Mouse (Mus musculus) left cerebral cortex, postnatal 4 days (tissue): ENCODE results near the gene Nfu1. TPM values are rescaled to one million over a fixed set of nuclear protein-coding genes. Genes with fewer than 3 reads are reported as not detected.

Source experiments
- DNase-seq: peaks from one replicate; pipeline ENCODE4 v3.0.0-alpha.2; 2022
- intact Hi-C: fragments of 180-260 bp; cut with DNase I; formaldehyde crosslinking; loops from one replicate; pipeline ENCODE4 v1.15.1; 2025
- total RNA-seq, 2 experiments: library from RNA; stranded (reverse); gene quantifications; 2 replicates each; pipeline ENCODE4 v1.2.3; 2021

Gene Nfu1
- total RNA-seq: 10 to 100 TPM; 61.7 to 61.8 TPM

DNA sequence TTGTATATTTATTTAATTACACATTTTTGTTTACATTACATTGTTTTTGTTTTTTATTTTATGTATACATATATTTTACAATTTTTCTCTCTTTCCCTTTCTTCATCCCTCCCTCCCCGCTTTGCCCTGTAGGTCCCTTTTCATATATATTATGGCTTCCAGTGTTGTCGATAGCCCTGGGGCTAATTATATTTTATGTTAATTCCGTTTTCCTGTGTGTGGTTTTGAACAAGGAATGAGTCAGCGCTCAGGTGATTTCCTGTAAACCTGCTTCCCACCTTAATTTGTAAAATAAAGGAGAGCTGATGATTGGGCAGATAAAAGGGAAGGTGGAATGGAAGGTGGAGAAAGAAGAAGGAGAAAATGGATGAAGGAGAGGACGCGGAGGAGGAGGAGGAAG, at the start of gene Nfu1:
Nfu1 (plus strand) TSS at position 350 of the 400 bp plus-strand sequence.
- intact Hi-C loops: no loop called here
- DNase-seq: no peak

DNA sequence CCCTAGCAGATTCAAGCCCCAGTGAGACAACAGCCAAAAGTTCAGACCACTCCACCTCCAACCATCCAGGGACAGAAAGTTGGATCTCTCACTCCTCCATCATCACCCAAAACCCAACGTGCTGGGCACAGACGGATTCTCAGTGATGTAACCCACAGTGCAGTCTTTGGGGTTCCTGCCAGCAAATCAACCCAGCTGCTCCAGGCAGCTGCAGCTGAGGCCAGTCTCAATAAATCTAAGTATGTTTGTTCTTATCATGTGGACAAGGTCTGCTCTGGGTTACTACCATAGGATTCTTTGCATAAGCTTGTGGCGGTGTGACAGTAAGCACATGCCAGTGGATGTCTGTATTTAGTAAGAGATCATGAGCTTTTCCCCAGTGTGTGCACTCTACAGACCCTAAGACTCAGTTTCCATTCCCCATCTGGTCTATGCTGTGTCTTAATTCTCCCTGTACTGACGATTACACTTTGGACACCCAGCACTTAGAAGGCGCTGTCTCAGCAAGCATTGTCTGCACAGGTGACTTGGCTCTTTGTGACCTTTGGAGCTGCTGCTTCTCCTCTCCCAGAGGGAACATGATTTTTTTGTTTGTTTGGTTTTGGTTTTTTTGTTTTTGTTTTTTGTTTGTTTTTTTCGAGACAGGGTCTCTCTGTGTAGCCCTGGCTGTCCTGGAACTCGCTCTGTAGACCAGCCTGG, 44.9 kb upstream of the Nfu1 start:
- intact Hi-C loops: no loop called here
- DNase-seq: no peak

DNA sequence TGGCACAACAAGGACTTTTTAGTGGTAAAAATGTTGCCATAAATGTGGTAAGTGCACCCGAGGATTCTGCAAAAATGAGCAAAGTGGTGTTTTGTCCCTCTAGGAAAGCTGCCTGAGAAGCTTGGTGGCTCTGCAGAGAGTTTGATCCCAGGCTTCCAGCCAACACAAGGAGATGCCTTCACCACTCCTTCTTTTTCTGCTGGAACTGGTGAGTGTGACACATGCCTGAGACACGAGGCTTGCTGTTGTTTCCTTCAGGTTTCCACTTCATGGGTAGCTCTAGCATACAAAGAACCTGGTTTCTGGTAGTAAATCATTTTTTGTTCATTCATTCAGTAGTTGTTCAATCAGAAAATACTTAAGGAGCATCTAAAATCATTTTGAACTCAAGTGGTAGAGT, 41.9 kb upstream of the Nfu1 start:
- no peak for DNase-seq
- intact Hi-C loops: no loop called here

DNA sequence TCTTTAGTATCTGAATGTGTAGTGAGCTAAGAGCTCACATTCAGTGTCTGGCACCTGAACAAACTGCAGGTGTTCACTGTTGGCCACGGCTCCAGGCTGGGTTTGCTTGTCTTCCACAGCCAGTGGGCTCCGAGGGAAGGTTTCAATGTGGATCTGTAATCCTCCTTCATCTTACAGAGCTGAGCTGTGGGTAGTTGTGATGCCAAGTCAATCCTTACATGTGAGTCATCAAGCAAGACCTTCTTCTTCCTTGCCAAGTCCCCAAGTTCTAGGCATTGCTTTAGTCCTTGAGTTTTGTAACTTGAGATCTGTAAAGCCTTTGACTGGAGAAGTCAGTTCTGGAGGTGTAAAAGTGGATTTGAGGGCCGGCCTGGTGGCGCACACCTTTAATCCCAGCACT, 35.1 kb upstream of the Nfu1 start:
- intact Hi-C loops: no loop called here
- DNase-seq: no peak

DNA sequence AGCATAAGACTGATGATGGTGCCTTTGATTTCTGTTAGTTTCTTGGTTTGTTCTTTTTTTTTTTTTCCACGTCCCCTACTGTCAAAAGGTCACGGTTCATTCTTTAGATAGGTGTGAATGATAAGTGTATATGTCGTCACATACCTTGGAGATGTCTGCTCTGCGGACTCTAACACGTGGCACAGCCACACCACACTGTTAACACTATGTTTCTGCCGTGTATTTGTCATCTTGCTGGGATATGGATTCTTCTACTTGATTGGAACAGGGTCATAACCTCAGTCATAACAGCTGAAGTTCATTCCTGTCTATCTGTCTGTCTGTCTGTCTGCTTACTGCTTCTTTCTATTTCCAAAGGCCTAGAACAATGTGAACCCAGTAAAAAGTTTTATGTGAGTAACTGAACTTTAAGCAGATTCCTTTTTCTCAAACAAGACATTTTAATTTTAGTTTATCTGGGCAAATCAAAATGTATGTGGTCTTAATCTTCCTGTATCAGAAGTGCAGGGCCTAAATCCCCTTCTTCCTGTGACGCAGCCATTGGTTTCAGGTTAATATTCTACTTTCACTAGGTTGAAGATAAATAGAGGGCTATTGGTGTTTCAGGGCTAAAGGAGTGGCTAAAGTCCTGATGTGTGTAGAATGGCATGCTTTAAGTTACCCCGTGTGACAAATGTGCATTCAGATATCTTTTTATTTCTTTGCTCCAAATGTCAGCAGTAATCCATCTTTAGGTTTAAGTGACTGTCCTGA, 30.7 kb upstream of the Nfu1 start:
- intact Hi-C loops: no loop called here
- DNase-seq: no peak

DNA sequence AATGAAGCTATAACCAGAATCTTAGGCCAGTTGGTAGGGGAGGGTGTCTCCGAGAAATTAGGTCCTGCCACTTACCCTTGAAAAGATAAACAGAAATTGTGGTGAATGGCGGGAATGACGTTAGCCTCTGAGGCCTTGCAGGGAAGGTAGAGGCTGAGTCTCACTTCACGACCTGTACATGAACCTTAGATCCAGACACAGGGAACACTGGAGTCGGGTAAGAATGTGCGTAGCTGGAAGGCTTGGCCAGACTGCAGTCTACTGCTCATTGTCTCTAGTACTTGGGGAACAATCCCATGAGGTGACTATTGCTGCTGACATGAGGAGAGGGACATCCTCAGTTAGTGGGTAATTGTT, 30.1 kb upstream of the Nfu1 start:
- intact Hi-C loops: no loop called here
- no peak for DNase-seq

DNA sequence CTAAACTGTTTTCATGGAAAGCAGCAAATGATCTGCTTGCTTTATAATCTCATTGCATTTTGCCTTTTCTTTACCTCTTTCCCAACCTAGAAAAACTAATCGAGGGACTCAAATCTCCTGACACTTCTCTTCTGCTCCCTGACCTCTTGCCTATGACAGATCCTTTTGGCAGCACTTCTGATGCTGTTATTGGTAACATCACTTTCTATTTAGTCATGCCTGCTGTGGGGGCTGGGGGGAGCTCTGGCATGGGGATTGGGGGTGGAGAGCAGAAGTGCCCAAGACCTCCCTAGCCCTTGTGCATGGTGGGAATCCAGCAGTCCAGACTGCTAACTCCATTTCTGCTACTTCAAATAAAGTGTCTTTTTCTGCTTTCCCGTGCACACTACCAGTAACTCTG, 27.8 kb upstream of the Nfu1 start:
- intact Hi-C loops: no loop called here
- no peak for DNase-seq

DNA sequence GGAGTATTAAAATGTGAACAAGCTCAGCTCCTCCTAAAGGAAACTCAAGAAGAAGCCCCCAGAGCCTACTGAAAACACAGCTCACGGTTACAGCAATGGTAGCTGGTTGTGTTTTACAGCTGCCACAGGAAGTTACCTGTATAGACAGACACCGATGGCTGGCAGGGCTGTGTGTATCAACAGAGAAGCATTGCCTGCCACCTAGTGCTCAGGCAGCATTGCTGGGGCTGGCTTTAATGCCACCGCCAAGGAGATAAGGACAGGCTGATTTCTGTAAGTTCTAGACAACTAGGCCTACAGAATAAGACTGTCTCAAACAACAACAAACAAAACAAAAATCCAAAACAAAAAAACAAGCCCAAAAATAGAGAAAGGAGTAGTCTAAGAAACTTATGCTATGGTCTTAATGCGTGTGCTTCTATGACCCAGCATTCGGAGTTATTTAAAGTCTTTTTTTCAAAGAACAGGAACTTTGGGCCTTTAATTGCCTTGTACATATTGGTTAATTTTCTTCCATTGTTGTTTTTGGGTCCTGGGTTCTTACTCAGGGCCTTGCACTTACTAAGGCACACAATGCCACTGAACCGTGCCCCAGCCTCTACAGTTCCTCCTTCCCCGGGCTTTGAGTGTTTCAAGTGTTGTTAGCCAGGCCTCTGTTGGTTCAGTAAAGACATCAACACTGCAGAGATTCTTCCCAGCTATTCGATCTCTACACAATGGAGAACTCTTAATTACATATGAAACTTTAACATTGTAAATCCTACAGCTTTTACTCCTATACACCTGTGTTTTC, 23.5 kb upstream of the Nfu1 start:
- DNase-seq: no peak
- intact Hi-C loops: no loop called here

DNA sequence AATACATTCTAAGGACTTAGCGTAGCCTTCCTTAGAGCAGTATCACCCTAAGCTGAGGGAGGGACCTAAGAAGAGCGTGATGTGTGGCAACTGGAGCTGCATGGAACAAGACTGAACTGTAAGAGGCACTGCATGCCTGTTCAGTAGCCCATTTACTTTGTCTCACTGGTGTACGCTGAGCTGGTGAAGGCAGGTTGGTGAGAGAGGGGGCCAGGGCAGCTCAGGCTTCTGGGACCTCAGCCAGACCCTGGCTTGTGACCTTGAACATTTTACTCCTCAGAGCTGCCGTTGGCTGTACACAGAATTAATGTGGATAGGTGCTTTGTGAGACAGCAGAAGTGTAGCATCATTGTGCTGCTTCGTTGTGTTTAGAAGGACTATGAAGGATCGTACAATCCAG, 19.5 kb upstream of the Nfu1 start:
- peak; percentile 22 for DNase-seq
- intact Hi-C loops: no loop called here

DNA sequence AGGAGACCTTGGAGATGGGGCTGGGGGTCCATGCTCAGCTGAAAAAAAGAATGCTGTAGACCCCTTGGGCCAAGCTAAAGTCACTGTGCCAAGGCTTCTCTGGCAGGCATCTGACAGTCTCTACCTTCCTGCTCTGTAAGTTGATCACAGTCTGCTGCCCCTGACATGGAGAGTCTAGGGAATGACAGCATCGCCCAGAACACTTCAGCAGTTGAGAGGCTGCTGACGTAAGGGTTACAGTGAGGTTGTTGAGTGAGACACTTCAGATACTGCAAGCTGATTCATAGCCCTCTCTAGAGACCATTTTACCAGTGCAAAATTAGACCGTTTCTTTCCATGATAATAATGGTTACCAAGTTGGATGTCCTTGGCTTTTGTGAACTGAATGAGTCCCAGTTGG, 18.0 kb upstream of the Nfu1 start:
- no peak for DNase-seq
- intact Hi-C loops: loop anchor here (10.0 kb wide), 1 partner anchor 146 kb away; the partner anchor contains the start of gene Aak1

DNA sequence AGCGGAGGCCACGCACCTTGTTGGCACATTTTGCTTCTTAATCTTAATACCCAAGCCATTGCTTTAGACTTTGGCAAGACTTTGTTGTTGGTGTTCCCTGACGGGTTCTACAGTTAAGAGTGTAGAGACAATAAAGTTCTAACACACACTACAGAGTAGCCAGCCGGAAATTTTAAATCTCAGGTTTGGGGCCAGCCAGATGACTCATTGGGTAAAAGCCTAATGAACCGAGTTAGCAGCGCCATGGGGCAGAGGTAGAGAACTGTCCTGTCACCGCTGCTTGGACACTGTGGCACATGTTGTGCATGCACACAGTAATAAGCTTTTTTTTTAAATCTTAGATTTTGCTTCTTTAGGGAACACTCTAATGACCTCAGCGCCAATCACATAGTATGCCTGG, 16.7 kb upstream of the Nfu1 start:
- intact Hi-C loops: loop anchor here (10.0 kb wide), 1 partner anchor 148 kb away; the partner anchor contains the start of gene Aak1

DNA sequence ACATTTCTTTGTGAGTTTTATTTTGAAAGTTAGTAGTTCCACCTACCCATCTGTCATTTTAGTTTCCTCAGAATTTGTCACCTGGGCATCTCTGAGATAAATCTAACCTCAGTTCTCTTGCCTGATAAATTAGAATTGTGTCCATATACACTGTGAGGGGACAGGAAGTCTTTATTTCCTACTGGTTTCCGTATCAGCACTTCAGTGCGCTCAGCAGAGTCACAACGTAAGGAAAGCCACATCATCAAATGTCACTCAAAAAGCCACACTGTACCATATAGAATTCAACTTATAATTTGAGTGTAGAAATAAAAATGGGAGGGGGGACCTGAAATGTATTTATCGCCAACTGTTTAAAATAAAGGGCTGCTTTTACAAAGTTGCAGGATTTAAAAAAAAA, 14.8 kb upstream of the Nfu1 start:
- DNase-seq: no peak
- intact Hi-C loops: loop anchor here (10.0 kb wide), 1 partner anchor 149 kb away; the partner anchor contains the start of gene Aak1

More for the DNA sequence above, 16.7 kb upstream of the Nfu1 start:
- DNase-seq: no peak

DNA sequence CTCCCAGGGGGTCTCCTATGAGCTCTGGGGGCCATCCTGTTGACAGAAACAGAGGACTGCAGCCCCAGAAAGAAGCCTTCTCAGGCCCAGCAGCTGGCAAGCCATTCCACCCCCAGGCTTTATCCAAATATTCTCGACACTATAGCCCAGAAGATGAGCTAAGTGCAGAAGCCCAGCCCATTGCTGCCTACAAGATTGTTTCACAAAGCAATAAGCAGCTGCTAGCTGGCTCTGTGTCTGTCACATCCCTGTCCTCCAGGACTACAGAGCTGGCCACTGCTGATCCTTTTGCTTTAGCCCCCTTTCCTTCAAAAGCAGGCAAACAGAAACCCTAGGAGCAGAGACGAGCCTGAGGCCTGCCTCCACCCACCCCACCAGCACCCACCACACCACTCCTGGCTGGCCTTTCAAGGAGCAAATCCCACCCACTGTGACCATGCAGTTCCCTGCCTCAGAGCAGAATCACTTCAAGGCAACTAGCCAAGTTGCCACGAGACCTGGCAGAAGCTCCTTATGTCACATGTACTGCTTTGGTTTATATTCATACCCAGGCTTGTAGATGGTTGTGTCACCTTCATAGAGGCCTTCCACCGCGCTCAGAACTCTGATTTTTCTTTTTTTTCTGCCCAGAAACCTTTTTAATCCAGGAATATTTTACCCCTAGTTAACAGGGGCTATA, 12.3 kb upstream of the Nfu1 start:
- intact Hi-C loops: loop anchor here (10.0 kb wide), 1 partner anchor 152 kb away; the partner anchor contains the start of gene Aak1
- peak; percentile 83 for DNase-seq

DNA sequence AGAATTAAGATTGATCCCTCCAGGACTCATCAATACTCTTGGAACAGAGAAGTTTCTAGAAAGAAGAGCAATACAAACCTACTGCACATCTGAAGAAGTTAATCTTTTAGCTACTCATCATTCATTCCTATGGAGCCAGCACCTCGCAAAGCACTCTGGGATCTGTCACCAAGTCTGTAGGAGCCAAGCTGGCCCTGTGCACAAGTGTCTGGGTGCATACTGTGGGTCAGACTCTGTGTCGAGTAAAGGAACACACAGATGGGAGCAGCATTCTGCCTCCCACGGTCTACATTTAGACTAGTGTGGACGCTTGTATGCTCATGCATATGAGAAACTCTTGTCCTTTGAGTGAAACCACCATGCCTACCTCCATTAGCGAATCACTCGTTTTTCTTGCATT, 11.7 kb upstream of the Nfu1 start:
- intact Hi-C loops: loop anchor here (10.0 kb wide), 1 partner anchor 153 kb away; the partner anchor contains the start of gene Aak1
- no peak for DNase-seq

DNA sequence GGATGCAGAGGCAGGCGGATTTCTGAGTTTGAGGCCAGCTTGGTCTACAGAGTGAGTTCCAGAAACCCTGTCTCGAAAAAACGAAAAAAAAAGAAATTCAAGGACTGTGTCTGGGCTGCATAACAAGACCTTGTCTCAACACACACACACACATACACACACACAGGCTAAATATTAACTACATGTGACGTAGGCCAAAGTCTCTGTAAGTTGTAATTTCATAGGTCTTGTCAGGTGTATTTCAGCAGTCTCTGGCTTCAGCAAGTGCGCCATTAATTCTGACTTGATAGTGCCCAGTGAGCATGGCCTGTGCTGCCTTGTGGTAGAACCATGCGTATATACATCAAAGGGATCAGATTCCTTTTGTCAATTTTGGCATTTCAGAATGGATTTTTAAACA, 7.0 kb upstream of the Nfu1 start:
- DNase-seq: no peak
- intact Hi-C loops: loop anchor here (5.0 kb wide), 1 partner anchor 255 kb away; no protein-coding TSS in a partner anchor

DNA sequence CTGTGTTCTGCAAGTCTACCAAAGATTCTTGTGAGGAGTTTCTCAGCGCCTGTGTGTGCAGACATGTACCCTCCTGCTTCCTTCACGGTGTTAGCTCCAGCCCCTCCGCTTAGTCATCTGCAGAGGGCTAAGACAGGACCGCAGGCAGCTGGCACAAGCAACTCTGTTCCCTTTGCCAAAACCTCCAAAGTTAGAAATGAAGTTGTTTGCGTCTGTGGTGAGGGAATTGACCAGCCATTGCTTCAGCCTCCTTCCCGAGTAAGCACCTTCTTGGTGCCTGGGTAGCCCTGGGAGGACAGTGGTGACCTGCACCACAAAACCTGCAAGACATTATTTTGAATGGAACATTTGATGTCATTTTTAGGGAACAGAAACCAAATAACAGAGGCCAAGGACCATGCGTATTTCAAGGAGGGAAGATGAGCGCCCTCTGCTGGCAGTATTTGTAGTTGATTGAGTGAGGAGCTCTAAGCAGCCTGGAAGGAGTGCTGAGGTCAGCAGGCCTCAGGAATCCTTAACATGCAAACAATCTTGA, 6.4 kb upstream of the Nfu1 start:
- DNase-seq: peak; percentile 87
- intact Hi-C loops: loop anchor here (5.0 kb wide), 1 partner anchor 255 kb away; no protein-coding TSS in a partner anchor

DNA sequence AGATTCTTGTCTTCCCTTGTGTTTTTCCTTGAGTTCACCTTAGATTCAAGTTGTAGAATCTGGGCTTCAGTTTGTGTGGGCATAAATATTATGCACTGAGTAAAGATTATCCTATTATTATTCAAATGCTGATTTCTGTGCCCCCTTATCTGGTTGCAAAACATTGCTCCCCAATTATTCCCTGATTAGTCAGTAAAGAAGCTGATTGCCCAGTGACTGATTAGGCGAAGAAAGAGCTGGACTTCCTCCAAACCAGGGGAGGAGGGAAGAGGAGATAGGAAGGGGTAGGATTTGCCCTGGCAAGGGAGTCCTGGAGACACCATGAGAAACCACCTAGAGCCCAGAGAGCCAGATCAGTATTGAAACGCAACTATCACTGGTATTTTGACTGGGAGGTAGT, 4.9 kb upstream of the Nfu1 start:
- DNase-seq: no peak
- intact Hi-C loops: loop anchor here (5.0 kb wide), 1 partner anchor 257 kb away; no protein-coding TSS in a partner anchor

DNA sequence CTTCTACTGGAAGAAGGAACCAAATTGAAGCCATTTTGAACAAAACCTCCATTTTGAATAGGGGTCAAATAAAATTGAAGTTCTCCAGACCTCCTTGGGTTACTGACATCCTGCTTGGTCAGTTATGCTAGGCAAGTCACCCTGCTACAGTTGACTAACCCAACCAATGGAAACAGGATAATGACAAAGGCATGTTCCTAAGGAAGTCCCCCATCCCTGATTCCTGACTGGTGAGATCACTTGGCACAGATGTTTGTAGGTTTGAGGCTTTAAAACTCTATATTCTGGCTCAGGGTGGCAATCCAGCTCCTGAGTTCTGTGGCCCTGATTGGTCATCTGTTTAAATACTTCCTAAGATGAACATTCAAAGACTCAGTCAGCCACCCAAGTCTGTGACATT, 3.5 kb upstream of the Nfu1 start:
- DNase-seq: no peak
- intact Hi-C loops: no loop called here

DNA sequence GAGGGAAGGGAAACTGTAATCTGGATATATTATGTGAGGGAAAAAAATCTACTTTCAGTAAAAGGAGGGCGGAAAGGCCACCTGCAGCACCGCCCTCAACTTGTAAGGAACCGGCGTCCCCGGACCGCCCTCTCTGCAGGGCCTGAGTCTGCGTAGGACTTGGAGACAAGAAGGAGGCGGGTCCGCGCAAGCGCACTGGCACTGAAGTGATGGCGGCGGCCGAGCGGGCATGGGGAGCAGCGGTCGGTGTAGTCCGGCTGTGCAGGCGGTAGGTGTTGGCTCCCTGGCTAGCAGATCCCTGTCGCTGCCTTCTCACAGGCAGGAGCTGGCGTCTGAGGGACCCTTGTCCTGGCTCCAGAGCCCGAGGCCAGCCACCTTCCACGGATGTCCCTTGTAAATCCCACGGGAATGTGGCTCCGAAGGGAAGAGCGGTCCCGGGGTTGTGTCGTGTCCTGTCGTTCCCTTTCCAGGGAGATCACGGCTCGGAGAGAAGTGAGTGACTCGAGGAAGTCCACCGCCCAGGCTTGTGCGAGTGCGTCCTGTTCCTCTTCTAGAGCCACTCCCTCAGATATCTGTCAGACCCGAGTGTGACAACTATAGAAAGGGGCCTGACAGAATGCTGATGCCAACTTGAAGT, 774 bp downstream of the Nfu1 start:
- intact Hi-C loops: no loop called here
- DNase-seq: peak; percentile 97

DNA sequence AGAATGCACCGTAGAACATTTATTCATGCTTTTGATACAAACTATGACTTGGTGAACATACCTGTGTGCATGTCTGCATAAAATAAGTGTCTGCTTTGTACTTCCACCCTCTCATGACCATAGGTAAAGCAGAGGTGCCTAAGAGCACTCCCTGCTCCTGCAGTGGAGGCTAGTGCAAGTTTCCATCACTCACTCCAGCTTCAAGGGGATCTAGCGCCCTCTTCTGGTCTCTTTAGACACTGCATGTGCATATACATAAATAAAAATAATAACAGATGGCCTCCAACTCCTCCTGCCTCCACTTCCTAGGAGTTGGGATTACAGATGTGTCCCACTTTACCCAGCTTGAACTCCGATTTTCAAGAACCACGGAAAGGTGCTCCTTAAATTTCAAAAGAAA, 7.9 kb downstream of the Nfu1 start:
- DNase-seq: peak; percentile 21
- intact Hi-C loops: no loop called here
